Mouse (Mus musculus) midbrain, embryonic 16.5 days (tissue): Measurements from ENCODE around the gene Prkch. TPM values are rescaled to one million over a fixed set of nuclear protein-coding genes. Genes with fewer than 3 reads are reported as not detected.
"Not testable (repeated sequence)": the region's sequence is repeated elsewhere in the genome, so short reads cannot be mapped to it uniquely, and the experiment has no call there.

Experiments used
- ATAC-seq: fragments of 200-750 bp; cut with Nextera tagmentation; 2 replicates; pipeline ENCODE4 v1.8.0; 2017; ENCODE audit warnings: moderate TSS enrichment
- H3K27ac ChIP-seq: fragments of 300-500 bp; sonication (generic); 2 replicates; pipeline ENCODE4 v1.5.1; 2014; ENCODE audit warnings: mild to moderate bottlenecking, low read length, mixed read lengths
- H3K27me3 ChIP-seq: fragments of 300-500 bp; sonication (generic); 2 replicates; pipeline ENCODE4 v1.6.1; 2014; ENCODE audit warnings: low read depth, low read length, mixed read lengths; ENCODE audit not compliant: control insufficient read depth, insufficient read depth
- H3K36me3 ChIP-seq: fragments of 300-500 bp; sonication (generic); 2 replicates; pipeline ENCODE4 v1.6.1; 2014; ENCODE audit warnings: mild to moderate bottlenecking, low read length, moderate library complexity, mixed read lengths; ENCODE audit not compliant: control insufficient read depth, insufficient read depth
- H3K4me1 ChIP-seq: fragments of 300-500 bp; sonication (generic); 2 replicates; pipeline ENCODE4 v1.6.1; 2014; ENCODE audit warnings: mild to moderate bottlenecking, low read length, mixed read lengths; ENCODE audit not compliant: control insufficient read depth, insufficient read depth
- H3K4me2 ChIP-seq: fragments of 300-500 bp; sonication (generic); 2 replicates; pipeline ENCODE4 v1.6.1; 2014; ENCODE audit warnings: mild to moderate bottlenecking, low read length, mixed read lengths
- H3K4me3 ChIP-seq: fragments of 300-500 bp; sonication (generic); 2 replicates; pipeline ENCODE4 v1.5.1; 2014; ENCODE audit warnings: low read depth, mild to moderate bottlenecking, low read length, moderate library complexity, mixed read lengths
- H3K9ac ChIP-seq: fragments of 300-500 bp; sonication (generic); 2 replicates; pipeline ENCODE4 v1.6.1; 2014; ENCODE audit warnings: low read depth, low read length, mixed read lengths
- H3K9me3 ChIP-seq: fragments of 300-500 bp; sonication (generic); replicated peaks from 2 replicates; pipeline ENCODE4 v1.6.1; 2014; ENCODE audit warnings: mild to moderate bottlenecking, low read length, mixed read lengths; ENCODE audit not compliant: control insufficient read depth, poor library complexity, severe bottlenecking
- WGBS: fragments of 180-500 bp; shearing (Covaris S2); extraction: QIAGEN DNeasy Blood & Tissue Kit; methylation state at CpG from one replicate; pipeline ENCODE4 v1.1.7; 2014; 5-methylcytosine and 5-hydroxymethylcytosine counted together
- polyA plus RNA-seq: library from polyadenylated mRNA; unstranded; fragments of >200 nt; fragmentation: Nextera tagmentation; extraction: Ambion mirVana; gene quantifications from 2 replicates; pipeline ENCODE4 v1.2.1, GENCODE M21; 2015

The Prkch gene
- polyA plus RNA-seq, result 10.4 and 13.4 TPM in 2 replicates

- under 1% methylated on average over 52 of the region's 61 CpGs for WGBS
- no peaks in the 10 kb centered on the region for H3K36me3 ChIP-seq
- no peaks in the 10 kb centered on the region for H3K9me3 ChIP-seq
- peak within 1 kb of the TSS; percentile 70 for H3K9ac ChIP-seq
- peak within 1 kb of the TSS; percentile 79 for H3K4me3 ChIP-seq
- peak within 1 kb of the TSS; percentile 95 for H3K4me2 ChIP-seq
- H3K4me1 ChIP-seq, result peaks cover 15% of the 10 kb centered on the region
- ATAC-seq, result peak; percentile 91
- H3K27me3 ChIP-seq, result peaks cover 6% of the 10 kb centered on the region
- H3K27ac ChIP-seq, result peak within 1 kb of the TSS; percentile 74
Measured at GRCm38 (mm10) chr12:73584610-73585240, at the start of gene Prkch. TSS of gene Prkch (plus strand) at chr12:73584796.

DNA sequence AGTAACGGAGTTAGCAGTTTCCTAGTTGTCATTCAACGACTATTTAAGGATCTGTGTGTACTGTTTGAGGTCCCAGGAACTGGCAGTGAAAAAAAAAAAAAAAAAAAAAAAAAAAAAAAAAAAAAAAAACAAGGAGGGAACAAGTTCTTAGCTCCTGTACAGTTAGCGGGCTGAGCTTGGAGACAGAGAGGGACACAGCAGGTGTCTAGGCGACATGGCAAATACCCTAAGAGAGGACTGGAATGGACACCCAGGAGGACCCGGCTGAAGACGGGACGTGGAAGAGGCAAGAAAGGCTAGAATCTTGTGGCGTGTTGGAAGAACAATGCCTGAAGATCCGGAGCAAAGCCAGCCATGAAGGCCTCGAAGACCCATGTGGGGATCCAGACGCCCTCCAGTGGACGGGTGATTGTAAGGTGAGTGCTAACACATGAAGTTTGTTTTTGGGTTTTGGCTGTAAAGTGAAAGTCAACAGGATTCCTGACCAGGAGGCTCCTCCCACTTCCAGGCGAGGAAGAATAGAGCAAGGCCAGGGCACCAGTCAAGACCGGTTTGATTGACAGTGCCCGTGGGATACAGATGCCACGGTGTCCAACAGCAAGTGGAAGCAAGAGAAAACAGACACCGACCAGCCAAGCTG lies 47.0 kb upstream of the Prkch start:
- H3K9ac ChIP-seq, result no peak overlapping the region
- no peaks in the 10 kb centered on the region for H3K36me3 ChIP-seq
- ATAC-seq, result no peak
- peaks cover 5% of the 10 kb centered on the region for H3K27me3 ChIP-seq
- H3K4me3 ChIP-seq, result no peak overlapping the region
- no peak overlapping the region for H3K4me2 ChIP-seq
- no peaks in the 10 kb centered on the region for H3K4me1 ChIP-seq
- no peaks in the 10 kb centered on the region for H3K9me3 ChIP-seq
- no peak overlapping the region for H3K27ac ChIP-seq
- WGBS, result 29% methylated on average over 17 of the region's 17 CpGs

GRCm38 (mm10) chr12:73538139-73538508 lies 46.5 kb upstream of the Prkch start:
- H3K36me3 ChIP-seq, H3K9me3 ChIP-seq, H3K4me2 ChIP-seq, H3K27me3 ChIP-seq, ATAC-seq, H3K4me3 ChIP-seq, H3K27ac ChIP-seq, H3K4me1 ChIP-seq, H3K9ac ChIP-seq: not testable (repeated sequence)
- WGBS, result 60% methylated on average over 3 of the region's 3 CpGs

DNA sequence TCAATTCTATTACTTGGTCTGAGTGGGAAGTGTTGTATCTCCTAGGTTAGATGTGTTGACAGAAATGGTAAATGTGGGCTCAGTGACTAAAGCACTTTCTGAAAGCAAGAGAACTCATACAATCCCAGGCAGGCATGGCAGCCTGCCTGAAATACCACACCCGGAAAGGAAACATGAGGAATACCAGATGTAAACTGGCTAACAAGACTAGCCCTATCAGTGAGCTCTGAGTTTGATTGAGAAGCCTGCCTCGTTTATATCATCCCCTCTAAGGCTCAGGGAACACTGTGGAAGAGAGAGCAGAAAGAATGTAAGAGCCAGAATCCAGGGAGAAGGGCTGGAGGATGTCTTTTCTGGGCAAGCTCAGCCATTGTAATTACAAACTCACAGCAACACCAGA lies 45.4 kb upstream of the Prkch start:
- Histone ChIP-seq H3K27ac (no peak overlapping the region), H3K36me3 (no peaks in the 10 kb centered on the region), H3K4me1 (no peaks in the 10 kb centered on the region), H3K4me2 (no peak overlapping the region), H3K9me3 (no peaks in the 10 kb centered on the region), H3K9ac (no peak overlapping the region), H3K4me3 (no peak overlapping the region), H3K27me3 (peaks cover 12% of the 10 kb centered on the region)
- WGBS, result 30% methylated on average over 2 of the region's 2 CpGs
- ATAC-seq, result no peak

GRCm38 (mm10) chr12:73540402-73540801 lies 44.2 kb upstream of the Prkch start:
- Histone ChIP-seq H3K9me3 (no peaks in the 10 kb centered on the region), H3K36me3 (no peaks in the 10 kb centered on the region), H3K27me3 (peaks cover 24% of the 10 kb centered on the region), H3K4me3 (no peak overlapping the region), H3K4me1 (peaks cover 1% of the 10 kb centered on the region; the same call in 1 of the 2 replicates), H3K27ac (no peak overlapping the region), H3K9ac (no peak overlapping the region), H3K4me2 (no peak overlapping the region)
- WGBS, result 90% methylated on average over 2 of the region's 2 CpGs
- no peak for ATAC-seq

- Histone ChIP-seq H3K4me2 (no peak overlapping the region), H3K4me1 (peaks cover 10% of the 10 kb centered on the region), H3K36me3 (no peaks in the 10 kb centered on the region), H3K27ac (no peak overlapping the region), H3K27me3 (peaks cover 52% of the 10 kb centered on the region), H3K9me3 (no peaks in the 10 kb centered on the region), H3K9ac (no peak overlapping the region), H3K4me3 (no peak overlapping the region)
- ATAC-seq, result no peak
- WGBS, result 89% methylated on average over 5 of the region's 5 CpGs
Measured at GRCm38 (mm10) chr12:73543191-73543590, 41.4 kb upstream of the Prkch start.

DNA sequence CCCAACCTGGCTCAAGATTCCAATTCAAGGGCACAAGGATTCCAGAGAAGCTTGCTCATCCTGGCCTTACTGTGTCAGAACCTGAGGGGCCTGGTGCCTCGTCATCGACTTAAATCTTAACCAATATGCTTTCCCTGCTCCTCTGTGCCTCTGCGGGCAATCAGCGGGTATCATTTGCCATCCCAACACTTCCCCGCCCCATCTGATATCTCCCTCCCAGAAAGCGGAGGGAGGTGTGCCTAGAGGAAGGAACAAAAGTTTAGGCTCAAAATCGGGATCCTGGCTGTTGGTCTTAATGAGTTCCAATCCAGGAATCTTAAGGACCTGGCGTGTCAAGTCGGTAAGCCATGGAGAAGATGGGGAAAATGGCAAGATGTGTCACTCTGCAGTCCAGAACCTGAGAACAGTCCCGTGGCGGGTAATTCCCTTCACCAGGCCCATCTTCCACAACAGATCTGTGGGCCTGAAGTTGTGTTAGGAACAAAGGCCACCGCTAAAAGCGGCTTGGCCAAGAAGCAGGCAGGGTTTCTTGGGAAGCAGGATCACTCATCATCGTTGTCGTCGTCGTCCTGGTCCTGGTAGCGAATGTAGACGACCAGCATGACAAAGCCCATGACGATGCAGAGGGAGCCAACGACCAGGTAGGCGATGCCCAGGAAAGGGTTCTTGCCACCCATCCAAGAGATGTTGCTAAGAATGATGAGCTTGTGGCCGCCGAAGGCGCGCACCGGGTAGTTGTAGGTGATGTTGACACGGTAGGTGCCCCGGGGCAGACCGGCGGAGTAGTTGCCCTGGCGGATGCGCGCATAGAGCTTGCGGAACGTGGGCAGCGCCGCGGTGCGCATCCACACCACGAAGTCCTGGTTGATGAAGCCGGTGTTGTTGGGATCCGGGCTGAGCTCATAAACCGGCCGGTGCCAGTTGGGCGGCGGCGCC lies 39.6 kb upstream of the Prkch start:
- ATAC-seq, result peak; percentile 32; the same call in 1 of the 2 replicates
- Histone ChIP-seq H3K4me1 (peaks cover 10% of the 10 kb centered on the region), H3K27ac (no peak overlapping the region), H3K36me3 (no peaks in the 10 kb centered on the region), H3K27me3 (peaks cover 68% of the 10 kb centered on the region), H3K4me2 (peak overlapping the region; percentile 55), H3K4me3 (peak overlapping the region; percentile 41), H3K9ac (no peak overlapping the region), H3K9me3 (no peaks in the 10 kb centered on the region)
- 14% methylated on average over 48 of the region's 48 CpGs for WGBS

GRCm38 (mm10) chr12:73545672-73546085 lies 38.9 kb upstream of the Prkch start:
- H3K4me2 ChIP-seq, result peak overlapping the region; percentile 55
- no peak overlapping the region for H3K9ac ChIP-seq
- H3K27me3 ChIP-seq, result peaks cover 73% of the 10 kb centered on the region
- no peaks in the 10 kb centered on the region for H3K36me3 ChIP-seq
- WGBS, result under 1% methylated on average over 55 of the region's 55 CpGs
- H3K27ac ChIP-seq, result no peak overlapping the region
- peaks cover 10% of the 10 kb centered on the region for H3K4me1 ChIP-seq
- peak; percentile 64; the same call in 1 of the 2 replicates for ATAC-seq
- H3K4me3 ChIP-seq, result peak overlapping the region; percentile 41
- H3K9me3 ChIP-seq, result no peaks in the 10 kb centered on the region
